Mouse (Mus musculus) liver, embryonic 14.5 days (tissue): Measurements from ENCODE around the gene Unk.

Experiments
- CTCF ChIP-seq: IDR thresholded peaks from 2 replicates; pipeline ENCODE4 v1.5.1; 2016; ENCODE audit warnings: antibody characterized with exemption, low read depth, control low read depth
- EP300 ChIP-seq: IDR thresholded peaks from 2 replicates; pipeline ENCODE4 v1.6.1; 2016; ENCODE audit warnings: antibody characterized with exemption, low read depth

DNA sequence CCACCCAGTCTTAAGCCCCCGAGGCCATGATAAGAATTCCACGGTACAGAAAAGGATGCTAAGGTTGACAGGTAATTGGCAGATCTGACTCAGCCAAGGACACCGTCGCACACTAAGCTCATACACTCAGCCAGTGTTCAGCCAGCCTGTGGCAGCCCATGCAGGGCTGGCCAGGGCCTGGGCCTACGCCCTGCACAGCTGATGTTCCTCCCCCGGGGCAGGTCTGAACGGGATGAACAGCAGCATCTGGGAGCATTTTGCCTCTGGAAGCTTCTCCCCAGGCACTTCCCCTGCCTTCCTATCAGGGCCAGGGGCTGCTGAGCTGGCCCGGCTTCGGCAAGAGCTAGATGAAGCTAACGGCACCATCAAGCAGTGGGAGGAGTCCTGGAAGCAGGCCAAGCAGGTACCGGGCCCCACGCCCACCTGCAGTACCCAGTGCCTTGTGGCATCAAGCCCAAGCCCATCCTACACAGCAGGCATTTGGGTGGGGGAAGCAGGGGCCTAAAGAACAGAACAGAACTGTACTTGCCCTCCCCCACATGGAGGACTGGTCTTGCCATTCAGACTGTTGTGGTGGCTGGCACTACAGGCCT lies 28.0 kb downstream of the Unk start:
- no peak for TF ChIP-seq EP300
- TF ChIP-seq CTCF: no peak
